Mouse (Mus musculus): ENCODE measurements around the gene Mars2.

Gene Mars2

GRCm38 (mm10) chr1:55223026-55223425 lies 14.0 kb upstream of the Mars2 start:
- no peak for DNase-seq (ENCODE audit: low read depth)

GRCm38 (mm10) chr1:55224111-55224510 lies 12.9 kb upstream of the Mars2 start:
- no peak for DNase-seq (ENCODE audit: low read depth)

DNA sequence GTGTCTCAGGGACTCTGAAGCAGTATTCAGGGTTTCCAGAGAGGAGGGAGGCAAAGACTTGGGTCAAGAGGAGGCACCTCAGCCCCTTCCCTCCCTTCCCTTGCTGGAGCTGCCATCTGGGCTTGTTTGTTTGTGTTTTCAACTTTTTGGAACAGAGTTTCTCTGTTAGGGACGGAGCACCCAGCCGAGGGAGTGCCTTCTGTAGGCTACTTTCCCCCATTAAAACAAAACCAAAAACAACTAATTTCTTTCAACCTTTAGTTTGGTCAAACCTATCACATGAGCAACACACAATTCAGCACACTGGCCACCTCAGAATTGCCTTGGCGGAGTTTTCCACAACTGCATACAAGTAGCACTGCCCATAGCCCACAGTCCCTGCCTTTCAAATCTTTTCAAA lies 11.6 kb upstream of the Mars2 start:
- DNase-seq (ENCODE audit: low read depth) = no peak

DNA sequence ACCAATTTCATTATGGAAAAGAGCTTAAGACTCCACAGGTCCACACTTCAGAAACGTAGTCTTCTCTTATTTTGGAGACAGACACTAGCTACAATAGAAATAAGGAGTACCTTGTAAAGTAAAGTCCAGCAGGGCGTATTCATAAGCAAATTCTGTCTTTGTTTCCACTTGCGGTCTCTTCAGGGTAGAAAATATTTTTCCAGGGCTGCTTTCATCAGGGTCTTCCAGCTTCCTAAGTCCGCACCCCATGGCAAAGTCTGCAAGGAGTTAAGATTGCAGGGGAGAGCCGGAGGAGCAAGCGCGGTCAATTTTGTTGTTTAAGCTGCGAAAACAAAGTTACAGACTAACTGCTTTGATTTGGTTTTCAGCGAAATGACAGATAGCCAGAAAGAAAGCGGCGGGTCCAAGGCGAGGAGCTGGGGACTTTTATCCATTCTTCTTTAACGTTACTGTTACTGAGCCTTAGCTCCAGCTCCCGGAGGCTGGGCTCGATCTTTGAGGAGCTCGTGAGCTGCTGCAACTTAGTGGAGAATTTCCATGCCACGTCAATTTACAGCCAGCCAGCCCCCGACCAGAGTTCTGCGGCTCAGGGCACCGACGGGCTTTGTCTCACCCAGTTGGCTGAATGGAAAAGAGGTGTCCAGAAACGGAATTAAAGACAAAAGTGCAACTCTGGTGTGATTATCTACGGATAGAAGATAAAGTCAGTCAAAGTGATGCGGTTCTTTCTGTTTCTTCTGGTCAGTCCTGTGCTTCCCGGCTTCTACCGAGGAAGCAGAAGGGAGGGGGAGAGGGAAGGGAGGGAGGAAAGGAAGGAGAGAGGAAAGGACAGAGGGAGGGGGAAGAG lies 10.7 kb upstream of the Mars2 start, which contains the start of gene Rftn2:
TSS of gene Rftn2 (minus strand) at position 772 of the 847 bp plus-strand sequence.
- DNase-seq (ENCODE audit: low read depth) = no peak

GRCm38 (mm10) chr1:55227376-55227775 lies 9.6 kb upstream of the Mars2 start:
- DNase-seq (ENCODE audit: low read depth) = no peak

DNA sequence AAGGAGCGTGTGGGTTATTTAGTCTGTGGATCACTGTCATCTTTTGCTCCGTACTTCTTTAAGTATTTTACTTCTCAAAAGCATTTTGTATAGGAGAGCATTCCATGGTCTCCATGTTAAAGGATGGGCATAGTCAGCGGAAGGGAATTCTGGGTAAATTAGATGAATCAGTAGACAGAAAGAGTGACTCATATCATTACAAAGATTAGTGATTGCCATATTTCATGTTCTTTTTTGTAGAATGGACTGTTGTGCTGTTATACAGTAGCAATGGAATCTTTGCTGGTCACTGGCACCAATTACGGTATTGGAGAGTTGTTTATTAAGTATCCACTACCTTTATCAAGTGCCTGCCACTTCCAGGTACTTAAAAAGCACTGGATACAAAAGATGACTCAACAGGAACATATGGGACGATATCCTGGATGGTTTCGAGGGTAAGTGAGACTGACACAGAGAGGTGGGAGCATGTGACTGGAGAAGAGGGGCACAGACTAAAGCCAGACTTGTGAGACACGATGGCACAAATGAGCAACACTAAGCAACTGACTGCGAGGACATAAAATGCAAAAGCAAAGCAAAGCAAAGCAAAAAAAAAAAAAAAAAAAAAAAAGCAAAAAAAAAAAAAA lies 8.6 kb upstream of the Mars2 start:
- no peak for DNase-seq (ENCODE audit: low read depth)

DNA sequence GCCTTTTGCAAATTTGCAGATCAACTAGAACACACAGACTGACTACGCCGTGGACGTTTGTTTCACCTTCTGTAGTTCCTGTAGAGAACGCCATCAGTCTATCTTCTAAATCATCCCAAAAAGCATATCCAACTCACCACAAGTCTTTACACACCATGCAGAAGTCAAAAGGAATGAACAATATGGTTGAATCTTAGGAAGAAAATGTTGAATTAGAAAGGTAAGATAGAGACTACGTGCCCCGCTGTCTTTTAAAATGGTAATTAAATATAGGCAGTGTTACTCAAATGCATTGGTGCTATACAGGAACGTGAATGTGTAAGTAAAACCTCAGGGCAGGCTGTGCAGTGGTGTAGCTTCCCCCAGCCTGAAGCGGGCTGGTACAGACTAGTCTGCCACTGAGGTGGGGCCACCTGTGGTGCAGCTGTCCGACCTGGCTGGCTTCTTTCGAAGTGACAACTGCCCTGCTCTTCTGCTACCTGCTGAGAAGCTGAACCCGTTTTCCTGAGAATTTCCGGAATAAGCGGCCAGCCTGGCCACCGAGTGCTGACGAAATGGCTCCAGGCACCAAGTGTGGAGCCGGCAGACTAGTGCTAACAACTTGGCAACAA lies 2.0 kb upstream of the Mars2 start:
- DNase-seq (ENCODE audit: low read depth) = no peak

- no peak for DNase-seq (ENCODE audit: low read depth)
Observed at GRCm38 (mm10) chr1:55236487-55236886, 490 bp upstream of the Mars2 start.

GRCm38 (mm10) chr1:55237643-55238161 lies 725 bp downstream of the Mars2 start:
- DNase-seq (ENCODE audit: low read depth) = no peak

DNA sequence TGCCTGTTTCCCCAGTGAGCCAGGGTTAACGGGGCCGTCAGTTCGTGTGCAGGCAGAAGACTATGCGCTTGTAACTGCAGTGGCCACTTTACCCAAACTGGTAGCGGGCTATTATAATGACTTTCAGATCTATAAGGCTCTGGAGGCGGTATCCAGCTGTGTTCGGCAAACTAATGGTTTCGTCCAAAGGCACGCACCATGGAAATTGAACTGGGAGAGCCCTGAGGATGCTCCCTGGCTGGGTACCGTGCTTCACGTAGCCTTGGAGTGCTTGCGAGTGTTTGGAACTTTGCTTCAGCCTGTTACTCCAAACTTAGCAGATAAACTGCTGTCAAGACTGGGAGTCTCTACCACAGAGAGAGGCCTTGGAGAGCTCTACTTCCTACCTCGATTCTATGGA lies 1.5 kb downstream of the Mars2 start:
- DNase-seq (ENCODE audit: low read depth) = no peak

- DNase-seq (ENCODE audit: low read depth) = no peak
Observed at GRCm38 (mm10) chr1:55239237-55239636, 2.3 kb downstream of the Mars2 start.

- DNase-seq (ENCODE audit: low read depth) = no peak
Observed at GRCm38 (mm10) chr1:55246374-55246773, 9.4 kb downstream of the Mars2 start.

GRCm38 (mm10) chr1:55264385-55264784 lies 27.4 kb downstream of the Mars2 start:
- no peak for DNase-seq (ENCODE audit: low read depth)

DNA sequence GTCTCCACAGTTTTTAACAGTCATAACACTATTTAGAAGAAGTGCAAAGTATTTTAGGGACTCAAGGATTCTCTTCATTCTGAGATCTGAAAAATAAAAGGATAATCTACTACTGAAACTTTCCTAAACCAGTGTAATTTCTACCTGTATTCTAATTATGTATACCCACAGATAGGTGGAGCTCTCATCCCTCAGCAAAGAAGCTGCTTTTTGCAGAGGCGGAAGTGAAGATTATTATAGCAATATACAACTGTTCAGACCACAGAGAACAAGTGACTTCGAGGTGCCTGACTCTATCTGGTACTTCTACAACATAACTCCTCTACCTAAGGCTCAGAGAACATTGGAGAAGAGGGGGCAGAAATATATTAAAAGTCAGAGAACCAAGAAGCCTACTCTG lies 28.5 kb downstream of the Mars2 start:
- DNase-seq (ENCODE audit: low read depth) = no peak

DNA sequence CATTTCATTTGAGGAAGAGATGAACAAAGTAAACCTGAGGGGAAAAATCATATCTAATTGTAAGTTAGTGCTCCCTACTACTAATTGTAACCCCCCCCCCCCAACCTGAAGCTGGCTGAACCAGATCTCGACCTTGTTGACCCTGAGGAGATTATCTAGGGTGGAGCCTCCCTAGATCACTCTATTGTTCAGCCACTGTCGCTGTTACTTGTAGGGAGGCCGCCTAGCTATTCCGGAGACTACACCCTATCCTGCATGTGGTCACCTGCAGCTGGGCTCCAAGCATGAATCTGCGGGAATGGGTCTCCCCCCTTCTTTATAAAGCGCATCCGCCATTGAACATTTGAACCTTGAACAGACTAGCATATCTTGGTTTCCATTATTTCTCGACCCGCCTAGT lies 42.1 kb downstream of the Mars2 start:
- no peak for DNase-seq (ENCODE audit: low read depth)

Data from fibroblast of lung, adult 2 months (primary cell).